In genomic region chr1:80616671-80617070, GRCm38 (mm10) we compare ENCODE assay signal across 7 mouse cellular contexts.
"Had no signal": no experiment of that assay in that cellular context is flagged by ENCODE, and none has a peak within 500 bp of the region (broad histone marks: within the 10 kb centered on the region; RNA-seq: fewer than 3 reads in every experiment).

No protein-coding gene starts in this region.

- DNase-seq: kidney, adult 8-10 months; kidney, postnatal 25 days; liver; liver, embryonic 13.5 days; liver, postnatal 0 days; thymus, adult 18-20 months; thymus, postnatal 25 days had no signal
